Mouse (Mus musculus): ENCODE results near the gene Mapk12.

DNA sequence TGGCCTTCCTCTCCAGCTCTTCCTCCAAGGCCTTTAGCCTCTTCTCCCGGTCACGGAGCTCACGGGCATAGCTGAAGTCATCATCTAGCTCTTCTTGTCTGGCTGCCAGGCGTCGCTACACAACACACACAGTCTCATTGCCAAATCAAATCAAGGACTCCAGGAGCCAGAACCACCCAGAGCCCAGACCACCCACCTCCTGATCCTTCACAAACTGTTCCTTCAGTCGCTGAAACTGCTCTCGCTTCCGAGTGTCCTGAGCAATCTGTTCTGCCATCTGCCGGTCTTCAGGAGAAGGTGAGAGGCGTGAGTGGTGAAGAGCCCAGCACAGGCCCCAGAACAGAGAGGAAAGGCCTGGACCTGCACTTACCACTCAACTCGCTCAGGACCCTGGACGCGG lies 34.4 kb downstream of the Mapk12 start:
- TF ChIP-seq ZNF384 (IDR thresholded peaks at IDR 0.05; ENCODE audit: low read depth, low read length) (no peak), HCFC1 (IDR thresholded peaks at IDR 0.05; ENCODE audit: borderline replicate concordance, insufficient read depth, low read length) (no peak), ZC3H11A (IDR thresholded peaks at IDR 0.05; ENCODE audit: borderline replicate concordance, low read depth, low read length) (no peak), MAFK (IDR thresholded peaks at IDR 0.05; ENCODE audit: insufficient read depth, low read depth, low read length) (no peak)
